Mouse (Mus musculus) ES-Bruce4 (cell line): ENCODE data around the gene Mast3.

ENCODE experiments used
- CTCF ChIP-seq: IDR thresholded peaks from one replicate; pipeline ENCODE4 v1.8.1; 2011; ENCODE audit warnings: low read depth, low read length
- EP300 ChIP-seq: IDR thresholded peaks from 2 replicates; pipeline ENCODE4 v1.6.1; 2011; ENCODE audit warnings: low read depth, low read length; ENCODE audit not compliant: insufficient read depth
- POLR2A ChIP-seq: IDR thresholded peaks from one replicate; pipeline ENCODE4 v1.8.1; 2011; ENCODE audit warnings: low read length; ENCODE audit not compliant: insufficient read depth

DNA sequence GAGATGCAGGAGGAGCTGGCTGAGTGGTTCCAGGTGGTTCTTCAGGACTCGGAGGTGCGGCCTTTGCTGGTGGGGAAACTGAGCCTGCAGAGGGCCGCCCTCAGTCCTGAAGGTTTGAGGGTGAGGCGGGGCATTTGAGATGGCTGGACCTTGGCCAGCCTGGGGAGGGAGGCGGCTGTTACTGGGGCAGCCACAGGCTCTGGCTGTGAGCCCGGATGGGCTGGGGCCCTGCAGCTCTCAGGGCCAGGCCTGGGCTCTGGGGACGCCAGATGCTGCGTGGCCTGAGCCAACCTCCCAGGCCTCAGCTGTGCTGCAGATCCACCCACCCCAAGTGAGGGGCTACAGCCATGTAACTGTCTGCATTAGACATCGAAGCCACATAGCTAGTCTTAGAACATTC lies 31.0 kb downstream of the Mast3 start:
- TF ChIP-seq CTCF = no peak
- TF ChIP-seq EP300 = no peak
- no peak for TF ChIP-seq POLR2A
